Mouse (Mus musculus) bone marrow, adult 2 months (tissue): Measurements from ENCODE around the gene Alkbh4. TPM values are rescaled to one million over a fixed set of nuclear protein-coding genes. Genes with fewer than 3 reads are reported as not detected.
"Not testable (repeated sequence)": the region's sequence is repeated elsewhere in the genome, so short reads cannot be mapped to it uniquely, and the experiment has no call there.

Experiments
- H3K27ac ChIP-seq: fragments of 200-500 bp; 2 replicates; pipeline ENCODE4 v1.5.1; 2012; ENCODE audit warnings: low read depth, mild to moderate bottlenecking, control low read depth, inconsistent platforms, low read length; ENCODE audit not compliant: control insufficient read depth, poor library complexity, insufficient read depth
- H3K4me1 ChIP-seq: fragments of 200-500 bp; 2 replicates; pipeline ENCODE4 v1.6.1; 2011; ENCODE audit warnings: low read length; ENCODE audit not compliant: control insufficient read depth, insufficient read depth
- H3K4me3 ChIP-seq: fragments of 200-500 bp; replicated peaks from 2 replicates; pipeline ENCODE3; 2011; ENCODE audit warnings: mild to moderate bottlenecking, low read depth, low read length, control low read depth; ENCODE audit not compliant: control insufficient read depth
- CTCF ChIP-seq: fragments of 200-500 bp; IDR thresholded peaks from 2 replicates; pipeline ENCODE4 v1.5.1; 2011; ENCODE audit warnings: low read length, control low read depth; ENCODE audit not compliant: control insufficient read depth, insufficient read depth
- POLR2A ChIP-seq: fragments of 200-500 bp; IDR thresholded peaks from 2 replicates; pipeline ENCODE4 v1.6.1; 2011; ENCODE audit warnings: low read depth, mild to moderate bottlenecking, control low read depth, low read length, borderline replicate concordance; ENCODE audit not compliant: control insufficient read depth
- WGBS: fragments of 180-500 bp; shearing (Covaris S2); methylation state at CpG from one replicate; pipeline ENCODE4 v1.1.7; 2018; 5-methylcytosine and 5-hydroxymethylcytosine counted together
- polyA plus RNA-seq: library from polyadenylated mRNA; stranded (reverse); fragments of >200 nt; gene quantifications from 2 replicates; pipeline ENCODE4 v1.2.4, GENCODE M21; 2011; ENCODE audit warnings: low replicate concordance; ENCODE audit not compliant: missing spikeins, insufficient read depth, insufficient read length

The Alkbh4 gene
- polyA plus RNA-seq, 1 experiment = 14.2 TPM

GRCm38 (mm10) chr5:136152365-136152764, 16.4 kb downstream of the Alkbh4 start:
- TF ChIP-seq CTCF = no peak
- no peak for TF ChIP-seq POLR2A
- H3K4me1 ChIP-seq = peaks cover 6% of the 10 kb centered on the region
- no peak overlapping the region for H3K27ac ChIP-seq
- 82% methylated on average over 8 of the region's 8 CpGs for WGBS
- H3K4me3 ChIP-seq = no peak overlapping the region

GRCm38 (mm10) chr5:136155399-136155798, 19.5 kb downstream of the Alkbh4 start:
- 70% methylated on average over 5 of the region's 5 CpGs for WGBS

GRCm38 (mm10) chr5:136160084-136160483, 24.1 kb downstream of the Alkbh4 start:
- H3K4me1 ChIP-seq, H3K27ac ChIP-seq, H3K4me3 ChIP-seq: not testable (repeated sequence)
- WGBS = 94% methylated on average over 11 of the region's 12 CpGs

More at GRCm38 (mm10) chr5:136155399-136155798, 19.5 kb downstream of the Alkbh4 start:
- no peak overlapping the region for H3K4me3 ChIP-seq
- TF ChIP-seq POLR2A = no peak
- TF ChIP-seq CTCF = no peak
- H3K4me1 ChIP-seq = no peaks in the 10 kb centered on the region; the same call in 1 of the 2 replicates
- H3K27ac ChIP-seq = no peak overlapping the region

GRCm38 (mm10) chr5:136163807-136164474, 28.0 kb downstream of the Alkbh4 start:
- H3K4me1 ChIP-seq = peaks cover 2% of the 10 kb centered on the region
- H3K4me3 ChIP-seq = no peak overlapping the region
- no peak for TF ChIP-seq POLR2A
- no peak for TF ChIP-seq CTCF
- 91% methylated on average over 11 of the region's 11 CpGs for WGBS
- H3K27ac ChIP-seq = no peak overlapping the region

GRCm38 (mm10) chr5:136165246-136165645, 29.3 kb downstream of the Alkbh4 start:
- TF ChIP-seq CTCF = no peak
- no peak for TF ChIP-seq POLR2A
- no peak overlapping the region for H3K27ac ChIP-seq
- H3K4me1 ChIP-seq = peaks cover 2% of the 10 kb centered on the region
- H3K4me3 ChIP-seq = no peak overlapping the region
- 78% methylated on average over 8 of the region's 8 CpGs for WGBS

GRCm38 (mm10) chr5:136167296-136167695, 31.4 kb downstream of the Alkbh4 start:
- H3K27ac ChIP-seq = no peak overlapping the region
- no peak for TF ChIP-seq CTCF
- no peak for TF ChIP-seq POLR2A
- H3K4me1 ChIP-seq = peaks cover 2% of the 10 kb centered on the region
- H3K4me3 ChIP-seq = no peak overlapping the region
- WGBS = 84% methylated on average over 4 of the region's 4 CpGs

- H3K27ac ChIP-seq = no peak overlapping the region
- WGBS = 93% methylated on average over 3 of the region's 3 CpGs
- TF ChIP-seq POLR2A = no peak
- peak; percentile 47 for TF ChIP-seq CTCF
- H3K4me3 ChIP-seq = no peak overlapping the region
- peaks cover 2% of the 10 kb centered on the region for H3K4me1 ChIP-seq
These were observed 32.1 kb downstream of the Alkbh4 start for GRCm38 (mm10) chr5:136168071-136168470.

GRCm38 (mm10) chr5:136169626-136170511, 33.9 kb downstream of the Alkbh4 start:
- peaks cover 4% of the 10 kb centered on the region for H3K4me1 ChIP-seq
- 5% methylated on average over 15 of the region's 15 CpGs for WGBS

More at GRCm38 (mm10) chr5:136169626-136170511, 33.9 kb downstream of the Alkbh4 start:
- peak; percentile 33; the same call in 1 of the 2 replicates for TF ChIP-seq POLR2A
- TF ChIP-seq CTCF = no peak; the same call in 1 of the 2 replicates
- H3K4me3 ChIP-seq = peak overlapping the region; percentile 94
- H3K27ac ChIP-seq = peak overlapping the region; percentile 86
